In genomic region chr15:98148356-98148755, GRCm38 (mm10) we compare ENCODE assay signal across 26 mouse cellular contexts. TPM values are rescaled to one million over a fixed set of nuclear protein-coding genes. Genes with fewer than 3 reads are reported as not detected.
DNase-seq lines count a peak whose midpoint lies in the region; ATAC-seq and TF ChIP-seq lines count a peak whose summit lies in the region.
"Had no signal": no experiment of that assay in that cellular context is flagged by ENCODE, and none has a peak within 500 bp of the region (broad histone marks: within the 10 kb centered on the region; RNA-seq: fewer than 3 reads in every experiment).

No protein-coding gene starts in this region.

- H3K27me3 ChIP-seq in kidney, embryonic 15.5 days, result no peaks in the 10 kb centered on the region
- no peaks in the 10 kb centered on the region for H3K27me3 ChIP-seq in heart, embryonic 16.5 days (ENCODE audit: control insufficient read depth, insufficient read depth, low read length)
- H3K27me3 ChIP-seq: embryonic facial prominence, embryonic 13.5 days; liver, embryonic 13.5 days had no signal

- no peak for DNase-seq in gastrocnemius, adult 2 months
- DNase-seq in gastrocnemius, postnatal 10 days, result no peak
- DNase-seq in kidney, postnatal 25 days, result no peak
- peak; percentile 64 for DNase-seq in cerebellum, adult 8-10 months
- no peak for DNase-seq in urinary bladder, adult 18-20 months (ENCODE audit: low spot score in 2 of 2)
- no peak for DNase-seq in embryo, embryonic 9.5 days (ENCODE audit: extremely low spot score)
- DNase-seq: adrenal gland, adult 8-10 months; kidney, adult 2 months; liver, embryonic 13.5 days; retina, postnatal 1 day; thymus, postnatal 36 days had no signal

- H3K4me2 ChIP-seq in kidney, embryonic 15.5 days, result no peak overlapping the region
- H3K4me2 ChIP-seq in heart, embryonic 16.5 days (ENCODE audit: low read depth, low read length), result no peak overlapping the region
- H3K4me2 ChIP-seq: embryonic facial prominence, embryonic 13.5 days; liver, embryonic 13.5 days had no signal

- peak overlapping the region; percentile 95 for H3K27ac ChIP-seq in gastrocnemius, adult 2 months
- 0 out of 2 replicates have a peak overlapping the region, but pooled peaks have one; percentile 23 for H3K27ac ChIP-seq in kidney, embryonic 15.5 days
- H3K27ac ChIP-seq in heart, embryonic 16.5 days (ENCODE audit: low read length), result peak overlapping the region; percentile 96
- H3K27ac ChIP-seq: embryonic facial prominence, embryonic 13.5 days; hindbrain, postnatal 0 days; layer of hippocampus, adult 2 months; left cerebral cortex, adult 2 months; liver, embryonic 13.5 days had no signal

- TF ChIP-seq CTCF in gastrocnemius, adult 2 months (IDR thresholded peaks at IDR 0.05), result no peak

- 67% methylated on average over 3 of the region's 3 CpGs for WGBS in kidney, embryonic 15.5 days
- 55% methylated on average over 3 of the region's 3 CpGs for WGBS in heart, embryonic 16.5 days

- H3K36me3 ChIP-seq in kidney, embryonic 15.5 days, result no peaks in the 10 kb centered on the region
- no peaks in the 10 kb centered on the region for H3K36me3 ChIP-seq in heart, embryonic 16.5 days (ENCODE audit: control insufficient read depth, insufficient read depth)
- H3K36me3 ChIP-seq: embryonic facial prominence, embryonic 13.5 days; liver, embryonic 13.5 days had no signal

- no peaks in the 10 kb centered on the region for H3K9me3 ChIP-seq in kidney, embryonic 15.5 days (replicated peaks)
- no peaks in the 10 kb centered on the region for H3K9me3 ChIP-seq in heart, embryonic 16.5 days (replicated peaks; ENCODE audit: control insufficient read depth, low read length)
- H3K9me3 ChIP-seq: embryonic facial prominence, embryonic 13.5 days; liver, embryonic 13.5 days had no signal

- peaks cover 21% of the 10 kb centered on the region for H3K4me1 ChIP-seq in kidney, embryonic 15.5 days
- peaks cover 25% of the 10 kb centered on the region for H3K4me1 ChIP-seq in heart, embryonic 16.5 days (ENCODE audit: control insufficient read depth, insufficient read depth, low read length)

- intact Hi-C loops in gastrocnemius, adult 2 months (cut with DNase I), result loop anchor here (2.0 kb wide), 1 partner anchor 40 kb away; no protein-coding TSS in a partner anchor

- no peak overlapping the region for H3K4me3 ChIP-seq in gastrocnemius, adult 2 months
- H3K4me3 ChIP-seq in kidney, embryonic 15.5 days (replicated peaks), result no peak overlapping the region
- no peak overlapping the region for H3K4me3 ChIP-seq in heart, embryonic 16.5 days (ENCODE audit: low read length)
- H3K4me3 ChIP-seq: embryonic facial prominence, embryonic 13.5 days; layer of hippocampus, adult 2 months; left cerebral cortex, adult 2 months; liver, embryonic 13.5 days had no signal

- no peak for ATAC-seq in kidney, embryonic 15.5 days (replicated peaks; ENCODE audit: low FRiP score)
- ATAC-seq in heart, embryonic 16.5 days (replicated peaks; ENCODE audit: extremely low read depth, insufficient read depth, low FRiP score), result no peak
- ATAC-seq: forebrain, embryonic 16.5 days; hindbrain, postnatal 0 days; midbrain, embryonic 16.5 days had no signal

- H3K9ac ChIP-seq in kidney, embryonic 15.5 days, result no peak overlapping the region
- 0 out of 2 replicates have a peak overlapping the region, but pooled peaks have one; percentile 30 for H3K9ac ChIP-seq in heart, embryonic 16.5 days (ENCODE audit: low read length)
- H3K9ac ChIP-seq: embryonic facial prominence, embryonic 13.5 days; liver, embryonic 13.5 days had no signal

RNA-seq across cellular contexts. Expression of gene Asb8, which starts 17.1 kb away (rescaled TPM):
- 100 to 1,000 TPM in 1 of 2 experiments, 10 to 100 TPM in 1; 97.8 to 124 TPM for total RNA-seq in gastrocnemius, adult 2 months (2021)
- total RNA-seq in gastrocnemius, postnatal 10 days (2021), result 100 to 1,000 TPM; 137 to 157 TPM
- 46.2 and 47.4 TPM in 2 replicates for polyA plus RNA-seq in kidney, embryonic 15.5 days (2015; fragmentation: Nextera tagmentation; extraction: Ambion mirVana)
- polyA plus RNA-seq in heart, embryonic 16.5 days (2015; fragmentation: Nextera tagmentation; extraction: Ambion mirVana), result 91.2 and 91.7 TPM in 2 replicates

RNA-seq across cellular contexts. Expression of gene Ccdc184, which starts 18.6 kb away (rescaled TPM):
- total RNA-seq in gastrocnemius, adult 2 months (2021), result not detected
- total RNA-seq in gastrocnemius, postnatal 10 days (2021), result not detected
- polyA plus RNA-seq in kidney, embryonic 15.5 days (2015; fragmentation: Nextera tagmentation; extraction: Ambion mirVana), result 0.99 and 1.6 TPM in 2 replicates
- 1.2 and 1.7 TPM in 2 replicates for polyA plus RNA-seq in heart, embryonic 16.5 days (2015; fragmentation: Nextera tagmentation; extraction: Ambion mirVana)
- total RNA-seq: gastrocnemius, adult 18-20 months had no signal

RNA-seq across cellular contexts. Expression of gene Olfr288, which starts 47.0 kb away (rescaled TPM):
- total RNA-seq in gastrocnemius, adult 2 months (2021), result not detected
- not detected for total RNA-seq in gastrocnemius, postnatal 10 days (2021)
- not detected in 2 replicates for polyA plus RNA-seq in kidney, embryonic 15.5 days (2015; fragmentation: Nextera tagmentation; extraction: Ambion mirVana)
- polyA plus RNA-seq in heart, embryonic 16.5 days (2015; fragmentation: Nextera tagmentation; extraction: Ambion mirVana), result not detected in 2 replicates
- total RNA-seq: adrenal gland, adult 8-10 months; CH12.LX; gastrocnemius, adult 18-20 months; heart, postnatal 14 days; hindbrain, postnatal 0 days; layer of hippocampus, adult 2 months; left cerebral cortex, adult 2 months had no signal
- polyA plus RNA-seq: brain, embryonic 14.5 days; embryonic facial prominence, embryonic 13.5 days; forebrain, embryonic 16.5 days; hindbrain, postnatal 0 days; kidney, adult 2 months; limb, embryonic 11.5 days; liver, embryonic 13.5 days; lung, embryonic 16.5 days; midbrain, embryonic 16.5 days; testis, adult 2 months had no signal

RNA-seq across cellular contexts. Expression of gene Senp1, which starts 54.8 kb away (rescaled TPM):
- 1 to 10 TPM; 7.4 to 8.5 TPM for total RNA-seq in gastrocnemius, adult 2 months (2021)
- total RNA-seq in gastrocnemius, postnatal 10 days (2021), result 10 to 100 TPM in 1 of 2 experiments, 1 to 10 TPM in 1; 9.6 to 13.3 TPM
- 34.0 and 34.3 TPM in 2 replicates for polyA plus RNA-seq in kidney, embryonic 15.5 days (2015; fragmentation: Nextera tagmentation; extraction: Ambion mirVana)
- 17.8 and 17.9 TPM in 2 replicates for polyA plus RNA-seq in heart, embryonic 16.5 days (2015; fragmentation: Nextera tagmentation; extraction: Ambion mirVana)

RNA-seq across cellular contexts. Expression of gene Pfkm, which starts 56.0 kb away (rescaled TPM):
- total RNA-seq in gastrocnemius, adult 2 months (2021), result 1,000 to 10,000 TPM; 2,669 to 2,908 TPM
- total RNA-seq in gastrocnemius, postnatal 10 days (2021), result 1,000 to 10,000 TPM; 1,073 to 1,245 TPM
- polyA plus RNA-seq in kidney, embryonic 15.5 days (2015; fragmentation: Nextera tagmentation; extraction: Ambion mirVana), result 38.7 and 44.6 TPM in 2 replicates
- polyA plus RNA-seq in heart, embryonic 16.5 days (2015; fragmentation: Nextera tagmentation; extraction: Ambion mirVana), result 145 and 157 TPM in 2 replicates

Comparison
In these comparisons a context has a peak if more than half of its experiments do, and no peak if none do; other contexts are left out.
1. H3K27ac ChIP-seq: peak in every context shown above with its lines; median percentile 96 in heart, embryonic 16.5 days; 95 in gastrocnemius, adult 2 months; 23 in kidney, embryonic 15.5 days.